Mouse (Mus musculus): ENCODE data around the gene C130032M10Rik.

C130032M10Rik gene

GRCm38 (mm10) chr9:114515364-114515763 is at the start of gene C130032M10Rik:
Gene C130032M10Rik (plus strand): TSS chr9:114515697.
- in situ Hi-C loops (cut with MboI; ENCODE audit: unreplicated experiment in 2 of 2) = no loop called here

DNA sequence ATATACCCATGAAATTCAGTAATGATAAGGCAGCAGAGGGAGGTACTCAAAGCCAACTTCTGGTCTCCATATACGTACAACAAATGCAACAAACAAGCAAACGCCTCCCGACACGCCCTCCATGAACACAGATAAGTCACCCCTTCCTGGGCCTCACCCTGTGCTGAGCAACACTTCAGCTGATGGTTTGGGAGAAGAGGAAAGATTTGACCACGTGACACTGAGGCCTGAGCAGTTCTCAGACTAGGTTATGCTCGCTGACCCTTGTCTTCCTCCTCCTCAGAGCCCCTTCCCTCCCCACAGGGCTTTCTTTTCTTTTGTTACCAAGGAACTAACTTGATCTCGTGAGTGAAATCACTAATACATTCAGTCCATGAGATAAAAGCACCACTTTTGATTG is 48.6 kb upstream of the C130032M10Rik start:
- in situ Hi-C loops (cut with MboI; ENCODE audit: unreplicated experiment in 2 of 2) = no loop called here

DNA sequence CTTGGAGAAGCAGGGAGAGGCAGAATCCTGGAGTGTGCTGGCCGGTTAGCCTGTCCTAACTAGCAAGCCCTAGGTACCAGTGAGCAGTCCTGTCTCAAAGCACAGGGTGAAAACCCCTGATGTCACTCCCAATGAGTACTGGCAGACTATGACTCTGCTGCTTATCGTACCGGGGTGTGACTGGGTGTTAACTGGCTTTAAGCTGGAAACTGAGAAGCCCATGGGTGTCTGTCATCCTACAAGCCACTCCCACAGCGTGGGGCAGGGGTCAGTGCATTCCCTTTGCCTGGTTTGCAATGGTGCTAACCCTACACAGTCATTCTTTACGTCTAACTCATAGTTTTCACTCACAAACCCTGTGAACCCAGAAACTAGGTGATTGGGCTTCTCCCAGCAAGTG is 47.3 kb upstream of the C130032M10Rik start:
- in situ Hi-C loops (cut with MboI; ENCODE audit: unreplicated experiment in 2 of 2) = no loop called here

DNA sequence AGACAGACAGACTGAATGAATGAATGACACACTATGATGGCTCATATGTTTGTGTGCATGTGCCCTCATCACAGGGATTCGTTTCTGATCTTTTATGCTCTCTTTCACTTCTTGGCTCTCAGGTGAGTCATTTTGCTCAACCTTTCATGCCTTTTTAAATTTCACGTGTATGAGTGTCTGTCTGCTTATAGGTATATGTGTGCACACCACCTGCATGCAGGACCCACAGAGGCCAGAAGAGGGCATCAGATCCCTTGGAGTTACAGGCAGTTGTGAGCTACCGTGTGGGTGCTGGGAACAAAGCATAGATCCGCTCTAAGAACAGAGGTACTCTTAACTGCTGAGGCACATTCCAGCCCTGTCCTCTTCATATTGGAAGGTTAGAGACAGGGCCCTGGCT is 46.8 kb upstream of the C130032M10Rik start:
- in situ Hi-C loops (cut with MboI; ENCODE audit: unreplicated experiment in 2 of 2) = no loop called here

GRCm38 (mm10) chr9:114471892-114472291 is 43.6 kb upstream of the C130032M10Rik start:
- in situ Hi-C loops (cut with MboI; ENCODE audit: unreplicated experiment in 2 of 2) = no loop called here

DNA sequence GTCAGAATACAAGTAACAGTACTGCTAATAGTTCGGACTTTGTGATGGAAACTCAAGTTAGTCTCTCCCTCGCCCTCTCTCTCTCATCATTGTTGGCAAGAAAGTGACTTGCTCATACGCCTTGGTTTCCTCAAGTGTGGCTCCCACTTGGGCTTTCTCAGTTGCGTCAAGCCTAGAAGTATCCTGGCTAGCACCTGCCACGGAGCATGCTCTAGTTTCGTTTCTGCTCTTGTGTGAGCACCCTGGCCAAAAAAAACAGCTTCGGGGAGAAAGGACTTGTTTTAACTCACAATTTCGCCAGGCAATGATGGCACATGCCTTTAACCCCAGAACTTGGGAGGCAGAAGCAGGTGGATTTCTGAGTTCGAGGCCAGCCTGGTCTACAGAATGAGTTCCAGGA is 38.5 kb upstream of the C130032M10Rik start:
- in situ Hi-C loops (cut with MboI; ENCODE audit: unreplicated experiment in 2 of 2) = loop anchor here in 1 of 2 experiments (25.0 kb wide), 1 partner anchor 490 kb away; no protein-coding TSS in a partner anchor

GRCm38 (mm10) chr9:114480940-114481339 is 34.6 kb upstream of the C130032M10Rik start:
- in situ Hi-C loops (cut with MboI; ENCODE audit: unreplicated experiment in 2 of 2) = loop anchor here in 1 of 2 experiments (25.0 kb wide), 1 partner anchor 494 kb away; no protein-coding TSS in a partner anchor

GRCm38 (mm10) chr9:114484771-114485170 is 30.7 kb upstream of the C130032M10Rik start:
- in situ Hi-C loops (cut with MboI; ENCODE audit: unreplicated experiment in 2 of 2) = loop anchor here in 1 of 2 experiments (25.0 kb wide), 1 partner anchor 497 kb away; no protein-coding TSS in a partner anchor

DNA sequence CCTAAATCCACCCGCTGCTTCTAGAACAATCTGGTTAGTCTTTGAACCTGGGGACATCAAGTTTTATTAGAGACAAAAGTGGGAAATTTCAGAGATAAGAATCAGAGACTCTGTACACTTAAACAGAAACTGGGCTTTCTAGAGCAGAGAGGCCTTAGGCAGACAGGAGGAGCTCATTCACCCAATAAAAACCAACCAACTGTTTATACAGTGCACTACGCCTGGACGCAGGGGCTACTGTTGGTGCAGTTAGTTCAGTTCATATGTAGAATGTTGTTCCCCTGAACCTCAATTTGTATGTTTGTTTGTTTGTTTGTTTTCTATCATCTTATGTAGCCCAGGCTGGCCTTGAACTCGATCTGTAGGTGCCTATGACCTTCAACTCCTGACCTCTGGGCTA is 28.7 kb upstream of the C130032M10Rik start:
- in situ Hi-C loops (cut with MboI; ENCODE audit: unreplicated experiment in 2 of 2) = loop anchor here in 1 of 2 experiments (25.0 kb wide), 1 partner anchor 500 kb away; no protein-coding TSS in a partner anchor

DNA sequence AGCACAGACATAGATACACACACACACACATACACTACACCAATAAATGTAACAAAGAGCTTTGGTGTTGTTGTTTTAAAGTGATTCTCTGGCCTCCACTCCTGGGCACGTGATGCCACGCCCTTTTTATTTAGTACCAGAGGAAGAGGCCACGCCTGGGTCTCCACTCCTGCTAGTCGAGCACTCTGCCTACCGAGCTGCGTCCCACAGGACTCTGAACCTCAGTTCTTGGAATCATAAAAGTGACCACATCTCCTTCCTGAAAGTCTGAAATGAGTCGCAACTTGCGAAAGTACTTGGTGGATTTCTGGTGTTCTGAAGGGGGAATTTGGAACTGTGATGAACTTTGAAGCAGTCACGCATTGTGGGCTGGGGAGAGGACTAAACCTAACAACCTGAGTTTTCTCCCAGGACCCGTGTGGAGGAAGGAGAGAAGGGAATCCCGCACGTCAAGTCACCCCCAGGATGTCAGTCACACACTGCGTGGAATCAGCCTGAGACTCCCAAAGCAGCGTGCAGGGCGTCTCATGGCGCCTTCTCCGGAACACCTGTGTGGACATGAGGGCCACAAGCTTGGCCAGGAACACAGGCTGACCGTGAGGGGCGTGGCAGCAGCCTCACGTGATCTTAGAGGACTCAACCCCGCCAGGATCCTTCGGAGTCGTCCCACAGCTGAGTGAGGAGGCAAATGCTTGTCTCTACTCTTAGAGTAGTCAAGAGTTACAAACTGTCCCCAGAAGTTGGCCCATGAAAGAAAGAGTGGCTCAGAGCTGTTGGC is 27.8 kb upstream of the C130032M10Rik start:
- in situ Hi-C loops (cut with MboI; ENCODE audit: unreplicated experiment in 2 of 2) = loop anchor here in 1 of 2 experiments (25.0 kb wide), 1 partner anchor 500 kb away; no protein-coding TSS in a partner anchor

DNA sequence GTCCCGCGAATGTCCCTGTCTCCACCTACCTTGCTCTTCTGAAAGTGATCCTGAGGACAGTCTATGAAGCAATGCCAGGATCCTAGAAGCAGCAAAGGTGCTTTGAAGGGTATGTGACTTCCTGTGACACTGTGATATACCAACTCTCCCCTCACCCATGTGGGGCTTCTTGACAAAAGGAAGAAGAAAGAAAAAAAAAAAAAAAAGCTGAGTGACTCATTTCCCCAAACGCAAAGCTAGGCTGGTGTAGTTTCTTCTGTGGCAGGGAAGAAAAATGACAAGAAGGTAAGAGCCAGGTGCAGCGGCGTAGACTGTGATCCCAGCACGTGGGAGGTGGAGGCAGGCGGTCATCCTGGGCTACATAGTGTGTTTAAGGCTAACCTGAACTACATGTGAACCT is 19.0 kb upstream of the C130032M10Rik start:
- in situ Hi-C loops (cut with MboI; ENCODE audit: unreplicated experiment in 2 of 2) = loop anchor here (5.0 to 25.0 kb wide), 3 partner anchors 172 to 509 kb away; no protein-coding TSS in a partner anchor

DNA sequence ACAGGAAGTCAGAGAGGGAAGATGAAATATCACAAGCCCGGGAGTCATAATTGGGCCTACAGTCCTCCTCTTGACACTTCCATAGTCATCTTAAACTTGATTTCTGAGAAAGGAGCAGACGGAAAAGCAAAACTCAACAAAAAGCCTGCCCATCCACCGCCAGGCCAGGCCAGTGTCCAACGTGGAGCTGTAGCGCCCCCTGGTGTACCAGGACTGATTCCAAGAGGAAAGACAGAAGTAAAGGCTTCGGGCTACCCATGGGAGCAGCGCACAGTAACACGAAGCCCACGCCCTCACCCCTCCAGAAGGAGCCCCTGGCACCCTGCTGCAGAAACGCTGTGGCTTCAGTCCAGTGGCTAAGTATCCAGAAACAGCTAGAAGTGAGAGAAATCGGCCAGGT is 17.3 kb upstream of the C130032M10Rik start:
- in situ Hi-C loops (cut with MboI; ENCODE audit: unreplicated experiment in 2 of 2) = loop anchor here (5.0 to 25.0 kb wide), 3 partner anchors 173 to 511 kb away; no protein-coding TSS in a partner anchor

GRCm38 (mm10) chr9:114499783-114500515 is 15.5 kb upstream of the C130032M10Rik start:
- in situ Hi-C loops (cut with MboI; ENCODE audit: unreplicated experiment in 2 of 2) = loop anchor here (5.0 to 25.0 kb wide), 3 partner anchors 175 to 513 kb away; no protein-coding TSS in a partner anchor

GRCm38 (mm10) chr9:114501111-114501510 is 14.4 kb upstream of the C130032M10Rik start:
- in situ Hi-C loops (cut with MboI; ENCODE audit: unreplicated experiment in 2 of 2) = no loop called here

DNA sequence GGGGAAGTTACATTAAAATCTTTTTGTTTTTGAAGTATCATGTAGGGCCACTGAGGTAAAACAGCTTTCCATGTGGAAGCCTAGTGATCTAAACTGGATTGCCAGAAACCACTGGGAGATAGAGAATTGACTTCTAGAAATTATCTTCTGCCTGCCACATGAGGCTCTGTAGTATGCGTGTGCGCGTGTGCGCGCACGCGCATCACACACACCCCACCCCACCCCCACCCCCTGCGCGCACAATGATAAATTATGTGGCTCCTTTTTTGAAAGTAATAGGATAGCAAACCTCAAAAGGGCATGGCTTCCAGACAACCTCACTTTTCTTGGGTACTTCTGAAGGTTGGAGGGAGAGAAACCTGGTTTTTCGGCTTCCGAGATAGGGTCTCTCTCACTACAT is 13.6 kb upstream of the C130032M10Rik start:
- in situ Hi-C loops (cut with MboI; ENCODE audit: unreplicated experiment in 2 of 2) = no loop called here

DNA sequence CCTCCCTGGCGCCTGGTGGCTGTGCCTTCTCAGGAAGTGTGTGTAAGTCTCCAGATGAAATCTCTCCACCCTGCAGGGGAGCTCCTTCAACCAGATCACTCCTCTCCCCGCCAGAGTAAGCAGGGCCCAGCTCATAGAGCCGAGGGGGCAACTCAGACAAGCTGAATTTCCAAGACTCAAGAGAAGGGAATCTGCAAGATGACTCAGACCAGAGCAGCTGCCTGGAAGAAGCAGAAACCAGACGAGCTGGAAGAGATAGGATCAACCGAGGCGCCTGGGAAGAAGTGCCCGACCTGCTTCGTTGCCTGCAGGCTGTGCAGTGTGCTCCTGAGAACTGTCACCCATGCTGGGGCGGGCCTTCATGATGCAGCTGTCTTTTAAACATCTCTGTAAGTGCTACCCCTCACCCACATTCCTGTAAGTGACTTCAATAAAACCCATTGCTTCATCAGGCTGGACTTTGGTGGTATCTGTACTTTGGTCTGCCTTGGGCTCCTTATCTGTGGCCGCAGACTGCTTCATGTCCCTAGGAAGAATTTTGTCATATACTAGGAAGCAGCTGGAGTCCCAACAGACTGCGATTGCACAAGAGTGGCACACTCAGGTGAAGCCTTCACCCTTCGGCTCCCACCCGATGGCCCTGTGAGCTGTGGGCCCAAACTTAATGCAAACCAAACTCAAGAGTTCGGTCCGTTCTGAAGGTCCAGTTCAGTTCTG is 12.6 kb upstream of the C130032M10Rik start:
- in situ Hi-C loops (cut with MboI; ENCODE audit: unreplicated experiment in 2 of 2) = no loop called here

DNA sequence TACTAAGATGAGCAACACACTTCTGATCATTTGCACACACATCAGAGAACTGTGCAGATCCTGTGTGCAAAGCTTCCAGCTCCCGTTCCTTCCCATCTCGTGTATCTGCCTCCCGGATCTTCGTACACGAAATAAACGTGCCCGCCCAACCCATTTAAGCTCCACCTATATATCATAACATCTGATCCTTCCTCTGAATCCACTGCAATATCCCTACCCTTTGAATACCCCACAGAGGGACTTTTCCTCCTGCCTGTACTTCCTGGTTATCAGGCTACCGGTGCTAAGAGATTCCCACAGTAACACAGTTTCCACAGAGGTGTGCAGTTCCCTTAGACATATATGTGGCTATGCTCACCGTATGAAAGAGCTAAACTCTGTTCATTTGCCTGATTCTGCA is 10.7 kb upstream of the C130032M10Rik start, which contains the start of gene Ccr4:
Ccr4 (minus strand) TSS at position 101 of the 400 bp plus-strand sequence.
- in situ Hi-C loops (cut with MboI; ENCODE audit: unreplicated experiment in 2 of 2) = no loop called here

GRCm38 (mm10) chr9:114506564-114506963 is 8.9 kb upstream of the C130032M10Rik start:
- in situ Hi-C loops (cut with MboI; ENCODE audit: unreplicated experiment in 2 of 2) = no loop called here

GRCm38 (mm10) chr9:114507421-114507820 is 8.1 kb upstream of the C130032M10Rik start:
- in situ Hi-C loops (cut with MboI; ENCODE audit: unreplicated experiment in 2 of 2) = no loop called here

GRCm38 (mm10) chr9:114509785-114510184 is 5.7 kb upstream of the C130032M10Rik start:
- in situ Hi-C loops (cut with MboI; ENCODE audit: unreplicated experiment in 2 of 2) = no loop called here

All from v-Abl transformed pro-B cells (cell line).